Mouse (Mus musculus) lung, adult 2 months (tissue): Measurements from ENCODE around the gene Smcr8.

Experiments used
- CTCF ChIP-seq: fragments of 200-500 bp; IDR thresholded peaks from 2 replicates; pipeline ENCODE4 v1.5.1; 2011; ENCODE audit warnings: mild to moderate bottlenecking, low read length, control low read depth; ENCODE audit not compliant: insufficient read depth
- POLR2A ChIP-seq: fragments of 200-500 bp; IDR thresholded peaks from 2 replicates; pipeline ENCODE4 v1.6.1; 2011; ENCODE audit warnings: low read depth, mild to moderate bottlenecking, control low read depth, low read length, borderline replicate concordance; ENCODE audit errors: extremely low read depth

- TF ChIP-seq CTCF, result no peak
- TF ChIP-seq POLR2A, result no peak
Measured at GRCm38 (mm10) chr11:60790472-60790871, 13.1 kb downstream of the Smcr8 start.
